Mouse (Mus musculus) ES-CJ7 (cell line): ENCODE results near the gene Bmpr1a.
"Not testable (repeated sequence)": the region's sequence is repeated elsewhere in the genome, so short reads cannot be mapped to it uniquely, and the experiment has no call there.

Experiments
- DNase-seq: peaks from one replicate; pipeline ENCODE4 v3.0.0; 2011; ENCODE audit warnings: low read depth, low spot score

Gene Bmpr1a

GRCm38 (mm10) chr14:34450451-34450850 is 52.7 kb downstream of the Bmpr1a start:
- DNase-seq, result no peak

GRCm38 (mm10) chr14:34449807-34450206 is 53.3 kb downstream of the Bmpr1a start:
- DNase-seq, result no peak

GRCm38 (mm10) chr14:34448398-34448797 is 54.7 kb downstream of the Bmpr1a start:
- no peak for DNase-seq

- DNase-seq, result no peak
Observed at GRCm38 (mm10) chr14:34447659-34448058, 55.5 kb downstream of the Bmpr1a start.

GRCm38 (mm10) chr14:34446624-34447023 is 56.5 kb downstream of the Bmpr1a start:
- peak; percentile 42 for DNase-seq

GRCm38 (mm10) chr14:34445348-34445747 is 57.8 kb downstream of the Bmpr1a start:
- no peak for DNase-seq

- no peak for DNase-seq
Observed at GRCm38 (mm10) chr14:34444924-34445323, 58.2 kb downstream of the Bmpr1a start.

- no peak for DNase-seq
Observed at GRCm38 (mm10) chr14:34444368-34444767, 58.8 kb downstream of the Bmpr1a start.

- DNase-seq, result no peak
Observed at GRCm38 (mm10) chr14:34442531-34442930, 60.6 kb downstream of the Bmpr1a start.

GRCm38 (mm10) chr14:34440526-34441066 is 62.5 kb downstream of the Bmpr1a start:
- DNase-seq, result no peak

GRCm38 (mm10) chr14:34429069-34429468 is 74.1 kb downstream of the Bmpr1a start:
- DNase-seq, result no peak

- DNase-seq, result no peak
Observed at GRCm38 (mm10) chr14:34428274-34428673, 74.9 kb downstream of the Bmpr1a start.

GRCm38 (mm10) chr14:34421078-34421477 is 82.1 kb downstream of the Bmpr1a start:
- DNase-seq, result no peak

- DNase-seq, result no peak
Observed at GRCm38 (mm10) chr14:34417501-34417900, 85.6 kb downstream of the Bmpr1a start.

GRCm38 (mm10) chr14:34416946-34417345 is 86.2 kb downstream of the Bmpr1a start:
- DNase-seq, result not testable (repeated sequence)

- DNase-seq, result no peak
Observed at GRCm38 (mm10) chr14:34412164-34412896, 90.8 kb downstream of the Bmpr1a start.

GRCm38 (mm10) chr14:34410716-34411115 is 92.4 kb downstream of the Bmpr1a start:
- no peak for DNase-seq

- no peak for DNase-seq
Observed at GRCm38 (mm10) chr14:34403424-34403823, 99.7 kb downstream of the Bmpr1a start.

GRCm38 (mm10) chr14:34402871-34403270 is 100.3 kb downstream of the Bmpr1a start:
- no peak for DNase-seq

GRCm38 (mm10) chr14:34401135-34401534 is 102.0 kb downstream of the Bmpr1a start:
- peak; percentile 89 for DNase-seq

GRCm38 (mm10) chr14:34400021-34400420 is 103.1 kb downstream of the Bmpr1a start:
- DNase-seq, result peak; percentile 44

- no peak for DNase-seq
Observed at GRCm38 (mm10) chr14:34399301-34399700, 103.8 kb downstream of the Bmpr1a start.

GRCm38 (mm10) chr14:34398901-34399300 is 104.2 kb downstream of the Bmpr1a start:
- no peak for DNase-seq
